Mouse (Mus musculus): Measurements from ENCODE around the gene Erbb4. TPM values are rescaled to one million over a fixed set of nuclear protein-coding genes. Genes with fewer than 3 reads are reported as not detected.

The Erbb4 gene
- polyA plus RNA-seq, 1 experiment from 2014 or later: 0.11 TPM

DNA sequence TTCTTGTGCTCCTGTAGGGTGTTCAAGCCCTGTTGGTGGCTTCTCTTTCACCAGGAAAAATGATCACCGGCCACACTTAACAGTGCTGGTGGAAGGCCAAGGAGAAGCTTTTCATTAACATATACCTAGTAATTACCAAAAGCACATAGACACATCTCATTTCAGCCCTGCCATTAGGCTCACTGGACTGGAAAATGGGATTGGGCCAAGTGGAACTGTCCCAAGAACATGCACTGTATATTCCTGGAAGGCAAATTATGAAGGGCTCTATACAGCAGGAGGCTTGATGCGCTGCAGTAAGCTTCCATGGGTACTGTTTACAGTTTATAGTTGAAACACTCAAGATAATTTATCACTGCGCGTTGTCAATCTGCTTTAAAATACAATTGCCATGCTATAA, 248.4 kb downstream of the Erbb4 start:
- no peaks in the 10 kb centered on the region for H3K9me3 ChIP-seq (ENCODE audit: control insufficient read depth, low read length)
- no peak overlapping the region for H3K9ac ChIP-seq (ENCODE audit: low read depth, low read length)
- WGBS: 82% methylated on average over 4 of the region's 4 CpGs
- H3K4me3 ChIP-seq (ENCODE audit: low read depth, low read length): no peak overlapping the region
- no peaks in the 10 kb centered on the region for H3K27me3 ChIP-seq (replicated peaks; ENCODE audit: control insufficient read depth, insufficient read depth, low read length)
- ATAC-seq (replicated peaks; ENCODE audit: low FRiP score) (no peak), DNase-seq (ENCODE audit: low spot score) (no peak)
- no peak overlapping the region for H3K4me2 ChIP-seq
- no peak overlapping the region for H3K27ac ChIP-seq (ENCODE audit: low read depth, low read length)
- no peaks in the 10 kb centered on the region for H3K4me1 ChIP-seq (replicated peaks; ENCODE audit: control insufficient read depth, insufficient read depth, low read length)
- no peaks in the 10 kb centered on the region for H3K36me3 ChIP-seq (ENCODE audit: control insufficient read depth, insufficient read depth, low read length)

- no peak overlapping the region for H3K4me3 ChIP-seq (ENCODE audit: low read depth, low read length)
- ATAC-seq (replicated peaks; ENCODE audit: low FRiP score) (no peak), DNase-seq (ENCODE audit: low spot score) (no peak)
- H3K27me3 ChIP-seq (replicated peaks; ENCODE audit: control insufficient read depth, insufficient read depth, low read length): no peaks in the 10 kb centered on the region
- no peak overlapping the region for H3K27ac ChIP-seq (ENCODE audit: low read depth, low read length)
- H3K36me3 ChIP-seq (ENCODE audit: control insufficient read depth, insufficient read depth, low read length): no peaks in the 10 kb centered on the region
- 72% methylated on average over 4 of the region's 4 CpGs for WGBS
- no peaks in the 10 kb centered on the region for H3K9me3 ChIP-seq (ENCODE audit: control insufficient read depth, low read length)
- H3K4me2 ChIP-seq: no peak overlapping the region
- H3K4me1 ChIP-seq (replicated peaks; ENCODE audit: control insufficient read depth, insufficient read depth, low read length): no peaks in the 10 kb centered on the region
- H3K9ac ChIP-seq (ENCODE audit: low read depth, low read length): no peak overlapping the region
Observed at GRCm38 (mm10) chr1:68839352-68839751, 268.5 kb downstream of the Erbb4 start.

GRCm38 (mm10) chr1:68834686-68835085, 273.2 kb downstream of the Erbb4 start:
- Histone ChIP-seq H3K9me3 (ENCODE audit: control insufficient read depth, low read length) (no peaks in the 10 kb centered on the region), H3K4me1 (replicated peaks; ENCODE audit: control insufficient read depth, insufficient read depth, low read length) (no peaks in the 10 kb centered on the region), H3K4me3 (ENCODE audit: low read depth, low read length) (no peak overlapping the region), H3K4me2 (no peak overlapping the region), H3K27me3 (replicated peaks; ENCODE audit: control insufficient read depth, insufficient read depth, low read length) (no peaks in the 10 kb centered on the region), H3K27ac (ENCODE audit: low read depth, low read length) (no peak overlapping the region), H3K9ac (ENCODE audit: low read depth, low read length) (no peak overlapping the region), H3K36me3 (ENCODE audit: control insufficient read depth, insufficient read depth, low read length) (no peaks in the 10 kb centered on the region)
- DNase-seq (ENCODE audit: low spot score) (no peak), ATAC-seq (replicated peaks; ENCODE audit: low FRiP score) (no peak)
- 80% methylated on average over 3 of the region's 3 CpGs for WGBS

DNA sequence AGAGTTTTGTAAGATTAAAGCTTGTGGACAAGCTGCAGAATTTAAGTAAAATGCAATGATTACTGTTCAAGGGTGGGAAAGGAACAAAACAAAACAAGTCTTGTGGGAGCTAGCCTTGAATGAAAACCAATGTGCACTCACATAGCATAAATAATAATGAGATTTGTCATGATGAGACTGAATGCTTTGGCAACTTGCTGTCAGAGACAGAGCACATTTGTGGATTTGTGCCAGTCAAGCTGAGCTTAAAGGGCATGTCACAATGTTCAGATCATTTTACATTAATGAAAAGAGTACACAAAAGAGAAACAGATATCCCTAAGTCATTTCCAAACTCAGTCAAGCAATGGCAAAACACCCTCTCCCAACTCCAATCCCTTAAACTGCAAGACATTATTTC, 275.8 kb downstream of the Erbb4 start:
- Histone ChIP-seq H3K9ac (ENCODE audit: low read depth, low read length) (no peak overlapping the region), H3K27ac (ENCODE audit: low read depth, low read length) (no peak overlapping the region), H3K36me3 (ENCODE audit: control insufficient read depth, insufficient read depth, low read length) (no peaks in the 10 kb centered on the region), H3K4me2 (no peak overlapping the region), H3K27me3 (replicated peaks; ENCODE audit: control insufficient read depth, insufficient read depth, low read length) (no peaks in the 10 kb centered on the region), H3K9me3 (ENCODE audit: control insufficient read depth, low read length) (no peaks in the 10 kb centered on the region), H3K4me3 (ENCODE audit: low read depth, low read length) (no peak overlapping the region), H3K4me1 (replicated peaks; ENCODE audit: control insufficient read depth, insufficient read depth, low read length) (no peaks in the 10 kb centered on the region)
- ATAC-seq (replicated peaks; ENCODE audit: low FRiP score) (no peak), DNase-seq (ENCODE audit: low spot score) (no peak)

GRCm38 (mm10) chr1:68831575-68831974, 276.3 kb downstream of the Erbb4 start:
- H3K36me3 ChIP-seq (ENCODE audit: control insufficient read depth, insufficient read depth, low read length): no peaks in the 10 kb centered on the region
- ATAC-seq (replicated peaks; ENCODE audit: low FRiP score): no peak
- no peak overlapping the region for H3K4me3 ChIP-seq (ENCODE audit: low read depth, low read length)

GRCm38 (mm10) chr1:68830501-68831239, 277.2 kb downstream of the Erbb4 start:
- no peak for ATAC-seq (replicated peaks; ENCODE audit: low FRiP score)
- H3K9ac ChIP-seq (ENCODE audit: low read depth, low read length): no peak overlapping the region
- no peak overlapping the region for H3K4me3 ChIP-seq (ENCODE audit: low read depth, low read length)
- no peak overlapping the region for H3K4me2 ChIP-seq
- DNase-seq (ENCODE audit: low spot score): no peak
- no peaks in the 10 kb centered on the region for H3K36me3 ChIP-seq (ENCODE audit: control insufficient read depth, insufficient read depth, low read length)
- no peaks in the 10 kb centered on the region for H3K9me3 ChIP-seq (ENCODE audit: control insufficient read depth, low read length)
- WGBS: 72% methylated on average over 2 of the region's 2 CpGs
- H3K27me3 ChIP-seq (replicated peaks; ENCODE audit: control insufficient read depth, insufficient read depth, low read length): no peaks in the 10 kb centered on the region
- H3K4me1 ChIP-seq (replicated peaks; ENCODE audit: control insufficient read depth, insufficient read depth, low read length): no peaks in the 10 kb centered on the region
- H3K27ac ChIP-seq (ENCODE audit: low read depth, low read length): no peak overlapping the region

More at GRCm38 (mm10) chr1:68831575-68831974, 276.3 kb downstream of the Erbb4 start:
- DNase-seq (ENCODE audit: low spot score): no peak
- Histone ChIP-seq H3K9ac (ENCODE audit: low read depth, low read length) (no peak overlapping the region), H3K27me3 (replicated peaks; ENCODE audit: control insufficient read depth, insufficient read depth, low read length) (no peaks in the 10 kb centered on the region), H3K9me3 (ENCODE audit: control insufficient read depth, low read length) (no peaks in the 10 kb centered on the region), H3K4me2 (no peak overlapping the region), H3K4me1 (replicated peaks; ENCODE audit: control insufficient read depth, insufficient read depth, low read length) (no peaks in the 10 kb centered on the region), H3K27ac (ENCODE audit: low read depth, low read length) (no peak overlapping the region)
- 67% methylated on average over 1 of the region's 1 CpGs for WGBS

GRCm38 (mm10) chr1:68823116-68823644, 284.7 kb downstream of the Erbb4 start:
- H3K4me2 ChIP-seq: no peak overlapping the region
- H3K9me3 ChIP-seq (ENCODE audit: control insufficient read depth, low read length): no peaks in the 10 kb centered on the region
- no peak for DNase-seq (ENCODE audit: low spot score)
- no peak for ATAC-seq (replicated peaks; ENCODE audit: low FRiP score)
- no peak overlapping the region for H3K4me3 ChIP-seq (ENCODE audit: low read depth, low read length)
- H3K27ac ChIP-seq (ENCODE audit: low read depth, low read length): no peak overlapping the region
- H3K36me3 ChIP-seq (ENCODE audit: control insufficient read depth, insufficient read depth, low read length): no peaks in the 10 kb centered on the region
- no peaks in the 10 kb centered on the region for H3K4me1 ChIP-seq (replicated peaks; ENCODE audit: control insufficient read depth, insufficient read depth, low read length)
- no peaks in the 10 kb centered on the region for H3K27me3 ChIP-seq (replicated peaks; ENCODE audit: control insufficient read depth, insufficient read depth, low read length)
- WGBS: 91% methylated on average over 2 of the region's 2 CpGs
- H3K9ac ChIP-seq (ENCODE audit: low read depth, low read length): no peak overlapping the region

- Histone ChIP-seq H3K4me1 (replicated peaks; ENCODE audit: control insufficient read depth, insufficient read depth, low read length) (no peaks in the 10 kb centered on the region), H3K4me3 (ENCODE audit: low read depth, low read length) (no peak overlapping the region), H3K4me2 (no peak overlapping the region), H3K36me3 (ENCODE audit: control insufficient read depth, insufficient read depth, low read length) (no peaks in the 10 kb centered on the region), H3K27ac (ENCODE audit: low read depth, low read length) (no peak overlapping the region), H3K27me3 (replicated peaks; ENCODE audit: control insufficient read depth, insufficient read depth, low read length) (no peaks in the 10 kb centered on the region), H3K9me3 (ENCODE audit: control insufficient read depth, low read length) (no peaks in the 10 kb centered on the region), H3K9ac (ENCODE audit: low read depth, low read length) (no peak overlapping the region)
- WGBS: 72% methylated on average over 2 of the region's 2 CpGs
- ATAC-seq (replicated peaks; ENCODE audit: low FRiP score): no peak
- no peak for DNase-seq (ENCODE audit: low spot score)
Observed at GRCm38 (mm10) chr1:68806711-68807110, 301.1 kb downstream of the Erbb4 start.

DNA sequence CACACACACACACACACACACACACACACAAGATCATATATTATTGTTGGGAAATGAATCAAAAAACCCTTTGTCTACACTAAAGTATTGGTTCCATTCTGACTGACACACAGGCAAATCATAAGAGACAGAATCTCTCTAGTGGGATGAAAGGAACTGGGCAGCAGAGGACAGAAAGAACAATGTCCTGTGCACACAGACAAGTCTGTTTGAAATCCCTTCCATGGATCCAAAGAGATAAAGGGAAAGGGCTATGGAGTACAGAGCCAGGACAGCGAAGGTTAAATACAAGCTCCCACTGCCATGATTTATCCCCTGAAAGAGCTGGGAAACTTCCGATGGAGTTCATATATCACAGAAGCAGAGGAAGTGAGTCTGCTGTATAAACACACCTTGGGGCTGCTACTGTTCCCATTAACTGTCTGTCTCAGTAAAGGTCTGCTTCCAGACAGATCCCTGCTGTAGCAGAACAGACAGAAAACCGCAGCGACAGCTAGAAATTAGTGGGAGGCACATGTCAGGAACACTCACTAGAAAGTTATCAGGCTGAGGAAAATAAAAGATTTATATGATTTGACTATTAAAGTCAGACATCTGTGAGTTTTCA, 320.3 kb downstream of the Erbb4 start:
- Histone ChIP-seq H3K4me1 (replicated peaks; ENCODE audit: control insufficient read depth, insufficient read depth, low read length) (no peaks in the 10 kb centered on the region), H3K4me2 (no peak overlapping the region), H3K27ac (ENCODE audit: low read depth, low read length) (no peak overlapping the region), H3K9me3 (ENCODE audit: control insufficient read depth, low read length) (no peaks in the 10 kb centered on the region), H3K9ac (ENCODE audit: low read depth, low read length) (no peak overlapping the region), H3K27me3 (replicated peaks; ENCODE audit: control insufficient read depth, insufficient read depth, low read length) (no peaks in the 10 kb centered on the region), H3K4me3 (ENCODE audit: low read depth, low read length) (no peak overlapping the region), H3K36me3 (ENCODE audit: control insufficient read depth, insufficient read depth, low read length) (no peaks in the 10 kb centered on the region)
- no peak for DNase-seq (ENCODE audit: low spot score)
- 42% methylated on average over 4 of the region's 4 CpGs for WGBS
- ATAC-seq (replicated peaks; ENCODE audit: low FRiP score): no peak
